Mouse (Mus musculus): Measurements from ENCODE around the gene Rufy3.

Gene Rufy3

GRCm38 (mm10) chr5:88629125-88629524 lies 64.3 kb downstream of the Rufy3 start:
- DNase-seq (ENCODE audit: low spot score in 2 of 2), result no peak

- DNase-seq (ENCODE audit: low spot score in 2 of 2), result no peak
These were observed 65.1 kb downstream of the Rufy3 start for GRCm38 (mm10) chr5:88629987-88630386.

- no peak for DNase-seq (ENCODE audit: low spot score in 2 of 2)
These were observed 66.0 kb downstream of the Rufy3 start for GRCm38 (mm10) chr5:88630883-88631282.

GRCm38 (mm10) chr5:88631545-88631944 lies 66.7 kb downstream of the Rufy3 start:
- DNase-seq (ENCODE audit: low spot score in 2 of 2), result no peak

GRCm38 (mm10) chr5:88632463-88632862 lies 67.6 kb downstream of the Rufy3 start:
- DNase-seq (ENCODE audit: low spot score in 2 of 2), result no peak

GRCm38 (mm10) chr5:88634076-88634475 lies 69.2 kb downstream of the Rufy3 start:
- DNase-seq (ENCODE audit: low spot score in 2 of 2), result no peak

GRCm38 (mm10) chr5:88642786-88643185 lies 77.9 kb downstream of the Rufy3 start:
- no peak for DNase-seq (ENCODE audit: low spot score in 2 of 2)

GRCm38 (mm10) chr5:88643491-88643890 lies 78.7 kb downstream of the Rufy3 start:
- DNase-seq (ENCODE audit: low spot score in 2 of 2), result no peak

GRCm38 (mm10) chr5:88644901-88645300 lies 80.1 kb downstream of the Rufy3 start:
- DNase-seq (ENCODE audit: low spot score in 2 of 2), result no peak

GRCm38 (mm10) chr5:88645405-88645804 lies 80.6 kb downstream of the Rufy3 start:
- DNase-seq (ENCODE audit: low spot score in 2 of 2), result no peak

GRCm38 (mm10) chr5:88649250-88650173 lies 84.7 kb downstream of the Rufy3 start:
- no peak for DNase-seq (ENCODE audit: low spot score in 2 of 2)

GRCm38 (mm10) chr5:88652589-88652988 lies 87.7 kb downstream of the Rufy3 start:
- no peak for DNase-seq (ENCODE audit: low spot score in 2 of 2)

- no peak for DNase-seq (ENCODE audit: low spot score in 2 of 2)
These were observed 93.0 kb downstream of the Rufy3 start for GRCm38 (mm10) chr5:88657868-88658267.

- DNase-seq (ENCODE audit: low spot score in 2 of 2), result no peak
These were observed 98.3 kb downstream of the Rufy3 start for GRCm38 (mm10) chr5:88663151-88663550.

GRCm38 (mm10) chr5:88663875-88664274 lies 99.0 kb downstream of the Rufy3 start:
- DNase-seq (ENCODE audit: low spot score in 2 of 2), result no peak

- DNase-seq (ENCODE audit: low spot score in 2 of 2), result no peak
These were observed 110.0 kb downstream of the Rufy3 start for GRCm38 (mm10) chr5:88674703-88675442.

- peak; percentile 68 to 84 for DNase-seq (ENCODE audit: low spot score in 2 of 2)
These were observed 110.9 kb downstream of the Rufy3 start, which contains the start of gene Grsf1 for GRCm38 (mm10) chr5:88675443-88676387. Grsf1 (minus strand) TSS chr5:88676171.

- DNase-seq (ENCODE audit: low spot score in 2 of 2), result no peak
These were observed 114.1 kb downstream of the Rufy3 start for GRCm38 (mm10) chr5:88678929-88679328.

- no peak for DNase-seq (ENCODE audit: low spot score in 2 of 2)
These were observed 114.5 kb downstream of the Rufy3 start for GRCm38 (mm10) chr5:88679341-88679740.

- no peak for DNase-seq (ENCODE audit: low spot score in 2 of 2)
These were observed 115.7 kb downstream of the Rufy3 start for GRCm38 (mm10) chr5:88680567-88680966.

GRCm38 (mm10) chr5:88683706-88684105 lies 118.9 kb downstream of the Rufy3 start:
- no peak for DNase-seq (ENCODE audit: low spot score in 2 of 2)

GRCm38 (mm10) chr5:88684226-88684625 lies 119.4 kb downstream of the Rufy3 start:
- DNase-seq (ENCODE audit: low spot score in 2 of 2), result no peak

Measured in natural killer cell, adult 2 months (primary cell).